Mouse (Mus musculus): ENCODE measurements around the gene Dock4. TPM values are rescaled to one million over a fixed set of nuclear protein-coding genes. Genes with fewer than 3 reads are reported as not detected.

The Dock4 gene
- total RNA-seq, 2 experiments from 2014 or later: 0.64 to 1.5 TPM

- no peak for ATAC-seq (replicated peaks; ENCODE audit: poor library complexity)
These were observed 187.5 kb downstream of the Dock4 start for GRCm38 (mm10) chr12:40633242-40633641.

GRCm38 (mm10) chr12:40634169-40634568 is 188.4 kb downstream of the Dock4 start:
- no peak for ATAC-seq (replicated peaks; ENCODE audit: poor library complexity)

- no peak for ATAC-seq (replicated peaks; ENCODE audit: poor library complexity)
These were observed 190.2 kb downstream of the Dock4 start for GRCm38 (mm10) chr12:40635991-40636390.

- peak; percentile 63 for ATAC-seq (replicated peaks; ENCODE audit: poor library complexity)
These were observed 191.7 kb downstream of the Dock4 start for GRCm38 (mm10) chr12:40637427-40637826.

- ATAC-seq (replicated peaks; ENCODE audit: poor library complexity): no peak
These were observed 200.1 kb downstream of the Dock4 start for GRCm38 (mm10) chr12:40645869-40646268.

GRCm38 (mm10) chr12:40654312-40654711 is 208.6 kb downstream of the Dock4 start:
- ATAC-seq (replicated peaks; ENCODE audit: poor library complexity): no peak

- ATAC-seq (replicated peaks; ENCODE audit: poor library complexity): peak; percentile 84
These were observed 210.1 kb downstream of the Dock4 start for GRCm38 (mm10) chr12:40655861-40656260.

GRCm38 (mm10) chr12:40656438-40656837 is 210.7 kb downstream of the Dock4 start:
- ATAC-seq (replicated peaks; ENCODE audit: poor library complexity): no peak

GRCm38 (mm10) chr12:40657229-40657885 is 211.6 kb downstream of the Dock4 start:
- ATAC-seq (replicated peaks; ENCODE audit: poor library complexity): no peak

GRCm38 (mm10) chr12:40659689-40660088 is 213.9 kb downstream of the Dock4 start:
- no peak for ATAC-seq (replicated peaks; ENCODE audit: poor library complexity)

- no peak for ATAC-seq (replicated peaks; ENCODE audit: poor library complexity)
These were observed 223.7 kb downstream of the Dock4 start for GRCm38 (mm10) chr12:40669460-40669859.

GRCm38 (mm10) chr12:40670766-40671165 is 225.0 kb downstream of the Dock4 start:
- ATAC-seq (replicated peaks; ENCODE audit: poor library complexity): no peak

- no peak for ATAC-seq (replicated peaks; ENCODE audit: poor library complexity)
These were observed 234.0 kb downstream of the Dock4 start for GRCm38 (mm10) chr12:40679713-40680112.

GRCm38 (mm10) chr12:40680551-40680950 is 234.8 kb downstream of the Dock4 start:
- peak; percentile 99 for ATAC-seq (replicated peaks; ENCODE audit: poor library complexity)

- no peak for ATAC-seq (replicated peaks; ENCODE audit: poor library complexity)
These were observed 245.7 kb downstream of the Dock4 start for GRCm38 (mm10) chr12:40691444-40691843.

GRCm38 (mm10) chr12:40694082-40694721 is 248.4 kb downstream of the Dock4 start:
- no peak for ATAC-seq (replicated peaks; ENCODE audit: poor library complexity)

- ATAC-seq (replicated peaks; ENCODE audit: poor library complexity): no peak
These were observed 252.6 kb downstream of the Dock4 start for GRCm38 (mm10) chr12:40698330-40698729.

GRCm38 (mm10) chr12:40702233-40702792 is 256.6 kb downstream of the Dock4 start:
- ATAC-seq (replicated peaks; ENCODE audit: poor library complexity): no peak

- no peak for ATAC-seq (replicated peaks; ENCODE audit: poor library complexity)
These were observed 258.5 kb downstream of the Dock4 start for GRCm38 (mm10) chr12:40704296-40704695.

- ATAC-seq (replicated peaks; ENCODE audit: poor library complexity): no peak
These were observed 261.4 kb downstream of the Dock4 start for GRCm38 (mm10) chr12:40707108-40707507.

- peak; percentile 78 for ATAC-seq (replicated peaks; ENCODE audit: poor library complexity)
These were observed 263.3 kb downstream of the Dock4 start for GRCm38 (mm10) chr12:40709094-40709493.

GRCm38 (mm10) chr12:40712235-40712634 is 266.5 kb downstream of the Dock4 start:
- no peak for ATAC-seq (replicated peaks; ENCODE audit: poor library complexity)

Measured in megakaryocyte progenitor cell, adult 5-6 weeks (primary cell).